Mouse (Mus musculus): ENCODE results near the gene Spred1. TPM values are rescaled to one million over a fixed set of nuclear protein-coding genes. Genes with fewer than 3 reads are reported as not detected.

Gene Spred1
- polyA plus RNA-seq, 1 experiment from 2014 or later = 2.8 TPM

- ATAC-seq = no peak
- no peak overlapping the region for H3K4me2 ChIP-seq (ENCODE audit: low read depth, low read length)
These were observed 79.7 kb downstream of the Spred1 start for GRCm38 (mm10) chr2:117200869-117201338.

DNA sequence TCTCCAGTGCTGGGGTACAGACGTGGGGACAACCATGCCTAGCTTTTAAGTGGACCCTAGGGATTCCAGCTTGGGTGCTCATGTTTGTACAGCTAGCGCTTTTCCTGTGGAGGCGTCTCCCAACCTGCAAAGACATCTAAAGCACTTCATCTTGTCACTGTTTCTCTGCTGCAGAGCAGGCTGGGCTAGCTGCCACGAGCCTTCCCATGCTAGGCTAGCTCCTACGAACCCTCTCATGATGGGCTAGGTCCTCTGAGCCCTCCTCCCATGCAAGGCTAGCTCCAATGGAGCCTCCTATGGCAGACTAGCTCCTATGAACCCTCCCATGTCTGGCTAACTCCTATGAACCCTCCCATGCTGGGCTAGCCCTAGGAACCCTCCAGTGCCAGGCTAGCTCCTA, 82.2 kb downstream of the Spred1 start:
- Histone ChIP-seq H3K27ac (ENCODE audit: low read depth) (no peak overlapping the region), H3K9ac (replicated peaks) (no peak overlapping the region), H3K4me1 (ENCODE audit: insufficient read depth) (no peaks in the 10 kb centered on the region), H3K4me3 (ENCODE audit: low read depth, low read length) (no peak overlapping the region), H3K9me3 (ENCODE audit: low read length) (no peaks in the 10 kb centered on the region), H3K27me3 (ENCODE audit: insufficient read depth, low read length) (no peaks in the 10 kb centered on the region), H3K4me2 (ENCODE audit: low read depth, low read length) (no peak overlapping the region), H3K36me3 (replicated peaks; ENCODE audit: insufficient read depth, low read length) (no peaks in the 10 kb centered on the region)
- DNase-seq = no peak
- WGBS (ENCODE audit: insufficient replicate concordance) = 60% methylated on average over 5 of the region's 5 CpGs
- ATAC-seq = no peak
- no peak for TF ChIP-seq CTCF (IDR thresholded peaks at IDR 0.05; ENCODE audit: low read depth)

More at GRCm38 (mm10) chr2:117200869-117201338, 79.7 kb downstream of the Spred1 start:
- TF ChIP-seq CTCF (IDR thresholded peaks at IDR 0.05; ENCODE audit: low read depth) = no peak
- Histone ChIP-seq H3K27ac (ENCODE audit: low read depth) (no peak overlapping the region), H3K9me3 (ENCODE audit: low read length) (no peaks in the 10 kb centered on the region), H3K9ac (replicated peaks) (no peak overlapping the region), H3K27me3 (ENCODE audit: insufficient read depth, low read length) (no peaks in the 10 kb centered on the region), H3K36me3 (replicated peaks; ENCODE audit: insufficient read depth, low read length) (no peaks in the 10 kb centered on the region), H3K4me1 (ENCODE audit: insufficient read depth) (no peaks in the 10 kb centered on the region), H3K4me3 (ENCODE audit: low read depth, low read length) (no peak overlapping the region)
- 67% methylated on average over 9 of the region's 9 CpGs for WGBS (ENCODE audit: insufficient replicate concordance)
- no peak for DNase-seq

DNA sequence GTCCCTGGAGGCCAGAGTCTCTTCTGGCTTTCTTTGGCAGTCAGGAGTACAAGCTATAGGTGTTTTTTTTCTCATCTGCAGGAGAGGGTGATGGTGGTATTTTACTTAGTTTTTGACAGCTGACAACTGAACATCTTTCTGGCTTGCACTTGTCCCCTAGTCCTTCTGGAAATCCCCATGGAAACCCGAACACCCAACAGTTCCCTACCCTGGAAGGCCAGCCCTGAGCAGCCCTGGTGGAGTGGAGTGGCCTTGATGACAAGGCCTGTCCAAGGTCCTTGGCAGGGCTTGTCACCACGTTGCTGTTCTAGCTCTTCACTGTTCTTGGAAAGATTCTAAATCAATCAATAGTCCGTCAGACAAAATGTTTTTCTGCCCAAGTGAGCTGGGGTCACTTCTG, 83.4 kb downstream of the Spred1 start:
- TF ChIP-seq EP300 (IDR thresholded peaks at IDR 0.05; ENCODE audit: low read depth) (no peak), CTCF (IDR thresholded peaks at IDR 0.05; ENCODE audit: low read depth) (no peak)
- Histone ChIP-seq H3K27me3 (ENCODE audit: insufficient read depth, low read length) (no peaks in the 10 kb centered on the region), H3K9ac (replicated peaks) (no peak overlapping the region), H3K27ac (ENCODE audit: low read depth) (no peak overlapping the region), H3K9me3 (ENCODE audit: low read length) (no peaks in the 10 kb centered on the region), H3K4me2 (ENCODE audit: low read depth, low read length) (no peak overlapping the region), H3K36me3 (replicated peaks; ENCODE audit: insufficient read depth, low read length) (no peaks in the 10 kb centered on the region), H3K4me3 (ENCODE audit: low read depth, low read length) (no peak overlapping the region), H3K4me1 (ENCODE audit: insufficient read depth) (no peaks in the 10 kb centered on the region)
- WGBS (ENCODE audit: insufficient replicate concordance) = 44% methylated on average over 3 of the region's 3 CpGs
- no peak for DNase-seq
- ATAC-seq = peak; percentile 53

GRCm38 (mm10) chr2:117205066-117205465, 83.9 kb downstream of the Spred1 start:
- WGBS (ENCODE audit: insufficient replicate concordance) = 82% methylated on average over 6 of the region's 6 CpGs
- Histone ChIP-seq H3K9ac (replicated peaks) (no peak overlapping the region), H3K27me3 (ENCODE audit: insufficient read depth, low read length) (no peaks in the 10 kb centered on the region), H3K4me2 (ENCODE audit: low read depth, low read length) (no peak overlapping the region), H3K27ac (ENCODE audit: low read depth) (no peak overlapping the region), H3K4me3 (ENCODE audit: low read depth, low read length) (no peak overlapping the region), H3K9me3 (ENCODE audit: low read length) (no peaks in the 10 kb centered on the region), H3K4me1 (ENCODE audit: insufficient read depth) (no peaks in the 10 kb centered on the region), H3K36me3 (replicated peaks; ENCODE audit: insufficient read depth, low read length) (no peaks in the 10 kb centered on the region)
- ATAC-seq = no peak
- DNase-seq = no peak
- TF ChIP-seq EP300 (IDR thresholded peaks at IDR 0.05; ENCODE audit: low read depth) (no peak), CTCF (IDR thresholded peaks at IDR 0.05; ENCODE audit: low read depth) (no peak)

GRCm38 (mm10) chr2:117210416-117211085, 89.4 kb downstream of the Spred1 start:
- Histone ChIP-seq H3K9ac (replicated peaks) (no peak overlapping the region), H3K27me3 (ENCODE audit: insufficient read depth, low read length) (no peaks in the 10 kb centered on the region), H3K4me3 (ENCODE audit: low read depth, low read length) (no peak overlapping the region), H3K9me3 (ENCODE audit: low read length) (no peaks in the 10 kb centered on the region), H3K4me1 (ENCODE audit: insufficient read depth) (no peaks in the 10 kb centered on the region), H3K36me3 (replicated peaks; ENCODE audit: insufficient read depth, low read length) (no peaks in the 10 kb centered on the region), H3K4me2 (ENCODE audit: low read depth, low read length) (peak overlapping the region; percentile 55), H3K27ac (ENCODE audit: low read depth) (no peak overlapping the region)
- 23% methylated on average over 6 of the region's 6 CpGs for WGBS (ENCODE audit: insufficient replicate concordance)
- ATAC-seq (peak; percentile 88), DNase-seq (peak; percentile 38)
- no peak for TF ChIP-seq CTCF (IDR thresholded peaks at IDR 0.05; ENCODE audit: low read depth)
- TF ChIP-seq EP300 (IDR thresholded peaks at IDR 0.05; ENCODE audit: low read depth) = no peak

DNA sequence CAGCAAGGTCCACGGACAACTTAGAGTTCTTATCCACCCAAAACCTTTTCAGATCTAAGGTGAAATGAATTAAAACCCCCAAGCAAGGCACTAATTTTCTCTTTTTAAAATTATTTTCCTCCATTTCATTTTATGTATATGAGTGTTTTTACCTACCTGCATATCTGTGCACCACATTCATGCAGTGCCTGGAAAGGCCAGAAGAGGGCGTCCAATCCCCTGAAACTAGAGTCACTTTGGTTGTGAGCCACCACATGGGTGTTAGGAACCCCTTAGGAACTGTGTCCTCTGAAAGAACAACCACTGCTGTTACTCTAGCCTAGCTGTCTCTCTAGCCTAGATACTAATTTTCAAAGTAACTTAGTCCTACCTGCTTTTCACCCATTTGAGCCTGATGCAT, 95.0 kb downstream of the Spred1 start:
- 53% methylated on average over 2 of the region's 2 CpGs for WGBS (ENCODE audit: insufficient replicate concordance)
- ATAC-seq = no peak
- no peak overlapping the region for H3K4me3 ChIP-seq (ENCODE audit: low read depth, low read length)
- no peak overlapping the region for H3K27ac ChIP-seq (ENCODE audit: low read depth)
- no peaks in the 10 kb centered on the region for H3K9me3 ChIP-seq (ENCODE audit: low read length)
- no peaks in the 10 kb centered on the region for H3K27me3 ChIP-seq (ENCODE audit: insufficient read depth, low read length)
- DNase-seq = no peak
- H3K4me2 ChIP-seq (ENCODE audit: low read depth, low read length) = no peak overlapping the region
- H3K36me3 ChIP-seq (replicated peaks; ENCODE audit: insufficient read depth, low read length) = no peaks in the 10 kb centered on the region
- H3K4me1 ChIP-seq (ENCODE audit: insufficient read depth) = no peaks in the 10 kb centered on the region
- TF ChIP-seq EP300 (IDR thresholded peaks at IDR 0.05; ENCODE audit: low read depth) (no peak), CTCF (IDR thresholded peaks at IDR 0.05; ENCODE audit: low read depth) (peak; percentile 30; the same call in 1 of the 2 replicates)
- no peak overlapping the region for H3K9ac ChIP-seq (replicated peaks)
